Mouse (Mus musculus) embryonic facial prominence, embryonic 14.5 days (tissue): ENCODE data around the gene Col8a2. TPM values are rescaled to one million over a fixed set of nuclear protein-coding genes. Genes with fewer than 3 reads are reported as not detected.

ENCODE experiments used
- ATAC-seq: fragments of 200-750 bp; cut with Nextera tagmentation; 2 replicates; pipeline ENCODE4 v1.8.0; 2017; ENCODE audit warnings: low read depth, moderate number of reproducible peaks, moderate TSS enrichment
- DNase-seq: peaks from one replicate; pipeline ENCODE4 v3.0.0-alpha.2; 2015; ENCODE audit warnings: low spot score
- H3K27ac ChIP-seq: fragments of 300-500 bp; sonication (generic); replicated peaks from 2 replicates; pipeline ENCODE4 v1.5.1; 2014; ENCODE audit warnings: low read depth, mild to moderate bottlenecking, low read length, moderate library complexity
- H3K27me3 ChIP-seq: fragments of 300-500 bp; sonication (generic); replicated peaks from 2 replicates; pipeline ENCODE4 v1.6.1; 2014; ENCODE audit warnings: low read length; ENCODE audit not compliant: control insufficient read depth, insufficient read depth
- H3K36me3 ChIP-seq: fragments of 300-500 bp; sonication (generic); 2 replicates; pipeline ENCODE4 v1.6.1; 2014; ENCODE audit warnings: low read length, mixed read lengths; ENCODE audit not compliant: control insufficient read depth, insufficient read depth
- H3K4me1 ChIP-seq: fragments of 300-500 bp; sonication (generic); 2 replicates; pipeline ENCODE4 v1.6.1; 2014; ENCODE audit warnings: antibody characterized with exemption, low read length; ENCODE audit not compliant: control insufficient read depth, insufficient read depth
- H3K4me2 ChIP-seq: fragments of 300-500 bp; sonication (generic); 2 replicates; pipeline ENCODE4 v1.6.1; 2014; ENCODE audit warnings: low read depth, mild to moderate bottlenecking, low read length, moderate library complexity, mixed read lengths
- H3K4me3 ChIP-seq: fragments of 300-500 bp; sonication (generic); 2 replicates; pipeline ENCODE4 v1.5.1; 2014; ENCODE audit warnings: low read depth, mild to moderate bottlenecking, low read length
- H3K9ac ChIP-seq: fragments of 300-500 bp; sonication (generic); 2 replicates; pipeline ENCODE4 v1.6.1; 2014; ENCODE audit warnings: low read depth, mild to moderate bottlenecking, low read length, moderate library complexity, mixed read lengths
- H3K9me3 ChIP-seq: fragments of 300-500 bp; sonication (generic); 2 replicates; pipeline ENCODE4 v1.6.1; 2016; ENCODE audit warnings: low read length; ENCODE audit not compliant: control insufficient read depth
- WGBS: fragments of 180-500 bp; shearing (Covaris S2); extraction: QIAGEN DNeasy Blood & Tissue Kit; methylation state at CpG from one replicate; pipeline ENCODE4 v1.1.7; 2014; 5-methylcytosine and 5-hydroxymethylcytosine counted together
- polyA plus RNA-seq: library from polyadenylated mRNA; unstranded; fragments of >200 nt; fragmentation: Nextera tagmentation; extraction: Ambion mirVana; gene quantifications from 2 replicates; pipeline ENCODE4 v1.2.1, GENCODE M21; 2014

Gene Col8a2
- polyA plus RNA-seq, 1 experiment from 2014 or later: 83.0 TPM

DNA sequence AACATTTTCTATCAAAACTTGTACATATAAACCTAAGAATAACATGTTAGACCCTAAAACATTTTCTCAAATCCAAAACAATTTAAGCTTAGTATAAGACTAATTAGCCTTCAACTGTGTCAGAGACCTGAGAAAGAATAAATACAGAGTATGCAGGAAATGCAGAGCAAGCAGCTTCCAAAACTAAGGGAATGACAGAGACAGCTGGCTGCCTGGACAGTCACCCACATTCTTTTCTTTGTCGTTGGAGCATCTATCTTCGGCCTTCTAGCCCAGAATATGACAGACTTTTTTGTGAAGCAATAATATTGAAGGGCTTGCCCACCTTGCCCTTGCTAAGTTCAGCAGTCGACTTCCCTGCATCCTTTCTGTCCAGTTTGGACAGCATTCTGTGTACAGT, 17.3 kb upstream of the Col8a2 start:
- Histone ChIP-seq H3K4me2 (no peak overlapping the region), H3K27ac (no peak overlapping the region), H3K36me3 (peaks cover 25% of the 10 kb centered on the region), H3K9me3 (no peaks in the 10 kb centered on the region), H3K4me3 (no peak overlapping the region), H3K9ac (no peak overlapping the region), H3K4me1 (no peaks in the 10 kb centered on the region), H3K27me3 (no peaks in the 10 kb centered on the region)
- 72% methylated on average over 3 of the region's 3 CpGs for WGBS
- no peak for ATAC-seq
- no peak for DNase-seq

DNA sequence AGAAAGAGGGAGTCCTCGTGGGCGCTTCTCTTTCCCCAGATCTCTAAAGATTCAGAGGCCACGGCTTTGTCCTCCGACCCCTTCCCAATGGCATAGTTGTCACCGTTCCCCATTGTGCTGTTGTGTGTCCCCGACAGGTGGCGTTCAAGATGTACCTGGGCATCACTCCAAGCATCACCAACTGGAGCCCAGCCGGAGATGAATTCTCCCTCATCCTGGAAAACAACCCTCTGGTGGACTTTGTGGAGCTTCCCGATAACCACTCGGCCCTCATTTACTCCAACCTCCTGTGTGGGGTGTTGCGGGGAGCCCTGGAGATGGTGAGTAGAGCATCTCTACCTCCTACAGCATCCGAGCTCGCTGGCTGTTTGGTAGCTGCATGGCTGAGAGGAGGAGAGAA, 12.8 kb upstream of the Col8a2 start:
- Histone ChIP-seq H3K9me3 (no peaks in the 10 kb centered on the region), H3K27me3 (no peaks in the 10 kb centered on the region), H3K4me2 (no peak overlapping the region), H3K36me3 (peaks cover 26% of the 10 kb centered on the region), H3K4me3 (no peak overlapping the region), H3K4me1 (peaks cover 8% of the 10 kb centered on the region), H3K9ac (no peak overlapping the region), H3K27ac (no peak overlapping the region)
- ATAC-seq (no peak), DNase-seq (no peak)
- WGBS: 82% methylated on average over 13 of the region's 13 CpGs

DNA sequence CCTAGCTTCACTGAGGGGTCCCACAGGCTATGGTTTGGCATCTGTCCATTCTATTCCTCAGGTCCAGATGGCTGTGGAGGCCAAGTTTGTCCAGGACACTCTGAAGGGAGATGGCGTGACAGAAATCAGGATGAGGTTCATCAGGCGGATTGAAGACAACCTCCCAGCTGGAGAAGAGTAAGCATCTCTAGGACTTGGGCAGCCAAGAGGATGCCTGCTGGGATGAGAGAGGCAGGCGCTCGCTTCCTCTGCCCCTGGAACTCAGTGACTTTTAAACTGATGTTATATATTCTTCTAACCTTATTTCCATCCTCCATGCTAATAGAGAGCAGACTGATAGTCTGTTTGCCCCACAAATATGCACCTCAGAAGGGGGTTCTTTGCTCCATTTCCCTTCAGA, 11.5 kb upstream of the Col8a2 start:
- H3K4me3 ChIP-seq: no peak overlapping the region
- ATAC-seq (no peak), DNase-seq (no peak)
- no peaks in the 10 kb centered on the region for H3K27me3 ChIP-seq
- H3K36me3 ChIP-seq: peaks cover 26% of the 10 kb centered on the region
- no peak overlapping the region for H3K27ac ChIP-seq
- H3K9me3 ChIP-seq: no peaks in the 10 kb centered on the region
- WGBS: 97% methylated on average over 4 of the region's 4 CpGs
- H3K4me1 ChIP-seq: peaks cover 13% of the 10 kb centered on the region
- H3K9ac ChIP-seq: no peak overlapping the region
- H3K4me2 ChIP-seq: no peak overlapping the region

DNA sequence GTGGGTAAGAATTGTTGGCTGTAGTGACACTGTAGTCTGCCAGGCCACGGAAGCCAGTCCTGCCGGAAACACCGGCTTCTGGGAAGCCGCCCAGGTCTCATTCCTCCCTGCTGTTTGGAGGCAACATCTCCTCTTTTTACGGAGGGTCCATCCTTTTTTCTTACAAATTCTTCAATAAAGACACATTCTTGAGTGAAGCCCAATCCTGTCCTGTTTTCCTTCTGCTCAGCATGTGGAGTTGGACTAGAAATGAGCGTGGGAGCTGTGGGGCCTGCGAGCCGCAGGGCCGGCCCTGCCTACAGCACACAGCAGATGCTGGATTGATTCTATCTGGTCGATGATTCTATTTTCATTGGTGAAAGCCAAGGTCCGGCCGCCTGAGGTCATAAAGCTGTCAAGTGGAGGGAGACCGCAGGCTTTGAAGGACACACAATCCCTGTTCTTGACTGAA, 10.9 kb upstream of the Col8a2 start:
- Histone ChIP-seq H3K36me3 (peaks cover 26% of the 10 kb centered on the region), H3K9ac (no peak overlapping the region), H3K4me2 (no peak overlapping the region), H3K9me3 (no peaks in the 10 kb centered on the region), H3K27ac (no peak overlapping the region), H3K4me1 (peaks cover 13% of the 10 kb centered on the region), H3K4me3 (no peak overlapping the region), H3K27me3 (no peaks in the 10 kb centered on the region)
- ATAC-seq (no peak), DNase-seq (peak; percentile 19)
- WGBS: 77% methylated on average over 13 of the region's 13 CpGs

DNA sequence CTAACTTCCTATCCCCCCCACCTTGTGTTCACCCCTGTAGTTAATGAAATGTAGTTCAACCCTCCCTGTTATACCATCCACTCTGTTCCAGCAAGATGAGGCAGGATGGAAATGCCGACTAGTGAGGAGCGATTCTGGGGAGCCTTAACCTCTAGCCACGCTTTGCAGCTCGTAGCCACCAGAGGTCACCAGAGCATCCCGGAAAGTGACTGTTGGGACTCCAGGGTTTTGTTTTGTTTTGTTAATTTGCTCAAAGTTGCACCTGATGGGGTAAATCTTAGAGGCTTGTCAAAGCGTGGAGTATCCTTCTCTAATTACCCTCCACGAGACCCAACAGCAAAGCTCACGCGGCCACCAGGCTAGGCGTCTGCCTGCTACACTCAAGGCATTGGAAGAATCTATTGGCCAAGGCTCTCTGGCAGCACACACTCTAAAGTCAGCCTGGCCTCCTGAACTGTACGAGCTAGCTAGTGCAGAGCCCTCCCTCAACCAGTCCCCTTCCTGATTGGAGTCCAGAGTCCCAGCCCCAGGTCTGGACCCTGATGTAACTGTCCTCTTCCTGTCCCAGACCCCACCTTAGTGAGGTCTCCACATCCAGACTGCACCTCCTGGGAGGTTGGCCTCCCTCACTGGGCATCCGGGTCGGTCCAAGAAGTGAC, 8.6 kb upstream of the Col8a2 start:
- ATAC-seq (peak; percentile 64), DNase-seq (peak; percentile 68)
- no peaks in the 10 kb centered on the region for H3K27me3 ChIP-seq
- 4% methylated on average over 13 of the region's 13 CpGs for WGBS
- H3K4me3 ChIP-seq: 0 out of 2 replicates have a peak overlapping the region, but pooled peaks have one; percentile 2
- peaks cover 19% of the 10 kb centered on the region for H3K36me3 ChIP-seq
- peak overlapping the region; percentile 85 for H3K27ac ChIP-seq
- peak overlapping the region; percentile 43 for H3K4me2 ChIP-seq
- H3K9ac ChIP-seq: peak overlapping the region; percentile 28; the same call in 1 of the 2 replicates
- H3K4me1 ChIP-seq: peaks cover 29% of the 10 kb centered on the region
- H3K9me3 ChIP-seq: no peaks in the 10 kb centered on the region

DNA sequence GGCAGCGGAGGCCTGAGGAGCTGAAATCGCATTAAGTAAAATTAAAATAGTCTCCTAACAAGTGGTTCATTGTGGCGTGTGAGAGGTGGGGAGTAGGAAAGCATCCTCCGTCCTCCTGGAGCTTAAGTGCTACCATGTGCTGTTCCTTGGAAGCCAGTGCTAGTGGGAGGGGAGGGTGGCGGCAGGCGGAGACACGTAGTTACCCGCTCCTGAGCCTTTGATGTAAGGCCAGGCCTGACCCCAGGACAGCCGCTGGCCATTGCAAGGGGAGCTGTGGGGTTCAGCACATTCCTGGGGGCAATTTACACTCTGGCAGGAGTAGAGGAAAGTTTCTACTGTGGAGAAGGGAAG, 8.1 kb upstream of the Col8a2 start:
- H3K4me3 ChIP-seq: no peak overlapping the region
- DNase-seq (peak; percentile 83), ATAC-seq (peak; percentile 83)
- H3K27me3 ChIP-seq: no peaks in the 10 kb centered on the region
- H3K4me2 ChIP-seq: peak overlapping the region; percentile 43
- H3K4me1 ChIP-seq: peaks cover 29% of the 10 kb centered on the region
- peaks cover 14% of the 10 kb centered on the region for H3K36me3 ChIP-seq
- H3K27ac ChIP-seq: peak overlapping the region; percentile 85
- H3K9ac ChIP-seq: peak overlapping the region; percentile 28
- 16% methylated on average over 9 of the region's 9 CpGs for WGBS
- H3K9me3 ChIP-seq: no peaks in the 10 kb centered on the region

DNA sequence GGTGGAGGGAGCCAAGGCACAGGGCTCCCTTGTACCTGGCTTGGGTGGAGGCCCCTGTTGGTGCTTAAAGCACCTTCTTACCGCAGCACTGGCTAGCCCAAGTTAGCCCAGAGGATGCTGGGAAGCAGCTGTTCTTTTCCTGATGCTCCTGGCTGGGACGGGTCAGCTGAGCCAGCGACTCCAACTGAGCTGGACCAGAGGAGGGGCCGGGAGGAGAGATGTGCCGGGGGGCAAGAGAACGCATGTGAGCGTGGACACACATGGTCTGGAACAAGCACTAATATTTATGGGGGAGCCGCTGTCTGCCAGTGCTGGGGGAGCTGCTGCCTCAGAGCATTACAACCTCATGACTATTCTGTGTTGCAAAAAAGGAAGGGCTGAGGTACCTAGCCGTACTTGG, 7.6 kb upstream of the Col8a2 start:
- Histone ChIP-seq H3K4me1 (peaks cover 29% of the 10 kb centered on the region), H3K9me3 (no peaks in the 10 kb centered on the region), H3K4me2 (peak overlapping the region; percentile 43), H3K27me3 (no peaks in the 10 kb centered on the region), H3K4me3 (no peak overlapping the region), H3K27ac (peak overlapping the region; percentile 85), H3K9ac (peak overlapping the region; percentile 28), H3K36me3 (peaks cover 10% of the 10 kb centered on the region)
- ATAC-seq (no peak), DNase-seq (no peak)
- 35% methylated on average over 9 of the region's 9 CpGs for WGBS

DNA sequence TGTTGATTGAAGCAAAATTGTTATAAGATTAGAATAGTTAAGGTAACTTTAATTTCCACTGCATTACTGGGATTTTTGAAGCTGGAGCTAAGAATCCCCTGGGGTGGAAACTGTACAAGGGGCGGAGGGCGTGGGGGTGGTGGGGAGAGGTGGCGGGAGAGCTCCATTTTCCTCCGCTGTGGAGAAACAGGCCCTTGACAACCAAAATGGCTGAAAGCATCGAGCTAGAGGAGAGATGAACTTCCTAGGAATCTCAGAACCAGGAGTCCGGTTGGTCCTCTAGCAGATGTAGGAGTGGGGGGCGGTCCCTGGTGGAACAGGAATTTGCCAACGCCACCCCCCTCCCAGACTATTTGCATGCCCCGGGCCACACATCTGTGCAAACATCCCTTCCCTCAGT, 4.9 kb upstream of the Col8a2 start:
- H3K27ac ChIP-seq: peak overlapping the region; percentile 58; the same call in 1 of the 2 replicates
- peak; percentile 24 for DNase-seq
- peaks cover 36% of the 10 kb centered on the region for H3K4me1 ChIP-seq
- H3K9me3 ChIP-seq: no peaks in the 10 kb centered on the region
- 0 out of 2 replicates have a peak, but pooled peaks cover 5% of the 10 kb centered on the region for H3K27me3 ChIP-seq
- no peak overlapping the region for H3K4me3 ChIP-seq
- H3K36me3 ChIP-seq: no peaks in the 10 kb centered on the region
- H3K4me2 ChIP-seq: 0 out of 2 replicates have a peak overlapping the region, but pooled peaks have one; percentile 15
- H3K9ac ChIP-seq: no peak overlapping the region; the same call in 1 of the 2 replicates
- 37% methylated on average over 9 of the region's 9 CpGs for WGBS
- ATAC-seq: no peak

DNA sequence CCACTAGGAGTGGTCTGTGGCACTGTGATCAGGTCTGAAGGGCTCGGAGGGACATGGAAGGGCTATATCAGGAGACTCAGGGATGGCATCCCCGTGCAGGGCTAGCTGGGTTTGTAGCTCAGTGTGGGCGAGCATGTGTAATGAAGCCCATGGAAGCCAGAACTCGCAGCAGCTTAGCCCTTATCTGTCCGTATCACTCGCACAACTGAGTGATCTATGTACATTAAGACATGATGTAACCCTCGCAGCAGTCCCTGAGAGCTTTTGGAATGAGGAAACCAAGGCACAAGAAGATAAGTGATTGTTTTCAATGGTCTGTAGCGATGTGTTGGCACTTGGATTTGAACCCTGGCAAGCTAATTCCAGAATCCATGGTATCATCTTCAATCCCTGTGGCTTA, 3.0 kb upstream of the Col8a2 start:
- H3K4me1 ChIP-seq: peaks cover 34% of the 10 kb centered on the region
- ATAC-seq: no peak
- no peak for DNase-seq

More for the DNA sequence above, 3.0 kb upstream of the Col8a2 start:
- no peaks in the 10 kb centered on the region for H3K36me3 ChIP-seq
- H3K27ac ChIP-seq: no peak overlapping the region
- H3K4me3 ChIP-seq: no peak overlapping the region
- WGBS: 90% methylated on average over 8 of the region's 8 CpGs
- H3K4me2 ChIP-seq: no peak overlapping the region
- no peaks in the 10 kb centered on the region for H3K9me3 ChIP-seq
- H3K9ac ChIP-seq: no peak overlapping the region
- peaks cover 5% of the 10 kb centered on the region; the same call in 1 of the 2 replicates for H3K27me3 ChIP-seq
